Mouse (Mus musculus): ENCODE results near the gene Fgf13. TPM values are rescaled to one million over a fixed set of nuclear protein-coding genes. Genes with fewer than 3 reads are reported as not detected.

The Fgf13 gene
- polyA plus RNA-seq, 1 experiment from 2014 or later = 26.2 TPM

GRCm38 (mm10) chrX:59166763-59167162, 401.1 kb downstream of the Fgf13 start:
- H3K9ac ChIP-seq (ENCODE audit: low read depth, low read length) = no peak overlapping the region
- no peak for ATAC-seq
- no peaks in the 10 kb centered on the region for H3K36me3 ChIP-seq (ENCODE audit: control insufficient read depth, insufficient read depth, low read length)
- 78% methylated on average over 2 of the region's 2 CpGs for WGBS
- H3K27ac ChIP-seq (ENCODE audit: low read length) = no peak overlapping the region
- H3K4me1 ChIP-seq (ENCODE audit: control insufficient read depth, insufficient read depth, low read length) = no peaks in the 10 kb centered on the region
- no peak overlapping the region for H3K4me2 ChIP-seq (ENCODE audit: low read depth, low read length)
- no peak overlapping the region for H3K4me3 ChIP-seq (ENCODE audit: low read length)
- H3K9me3 ChIP-seq (ENCODE audit: control insufficient read depth, low read length) = no peaks in the 10 kb centered on the region
- H3K27me3 ChIP-seq (replicated peaks; ENCODE audit: control insufficient read depth, insufficient read depth, low read length) = no peaks in the 10 kb centered on the region

- no peak for ATAC-seq
- Histone ChIP-seq H3K4me1 (ENCODE audit: control insufficient read depth, insufficient read depth, low read length) (no peaks in the 10 kb centered on the region), H3K4me3 (ENCODE audit: low read length) (no peak overlapping the region), H3K27ac (ENCODE audit: low read length) (no peak overlapping the region), H3K9ac (ENCODE audit: low read depth, low read length) (no peak overlapping the region), H3K36me3 (ENCODE audit: control insufficient read depth, insufficient read depth, low read length) (no peaks in the 10 kb centered on the region), H3K27me3 (replicated peaks; ENCODE audit: control insufficient read depth, insufficient read depth, low read length) (no peaks in the 10 kb centered on the region), H3K9me3 (ENCODE audit: control insufficient read depth, low read length) (no peaks in the 10 kb centered on the region), H3K4me2 (ENCODE audit: low read depth, low read length) (no peak overlapping the region)
- 52% methylated on average over 2 of the region's 2 CpGs for WGBS
Measured at GRCm38 (mm10) chrX:59141947-59142346, 425.9 kb downstream of the Fgf13 start.

- H3K9ac ChIP-seq (ENCODE audit: low read depth, low read length) = no peak overlapping the region
- no peaks in the 10 kb centered on the region for H3K9me3 ChIP-seq (ENCODE audit: control insufficient read depth, low read length)
- 9% methylated on average over 8 of the region's 8 CpGs for WGBS
- H3K36me3 ChIP-seq (ENCODE audit: control insufficient read depth, insufficient read depth, low read length) = no peaks in the 10 kb centered on the region
- H3K27ac ChIP-seq (ENCODE audit: low read length) = no peak overlapping the region
- H3K4me3 ChIP-seq (ENCODE audit: low read length) = peak overlapping the region; percentile 56
- H3K4me1 ChIP-seq (ENCODE audit: control insufficient read depth, insufficient read depth, low read length) = no peaks in the 10 kb centered on the region
- peak overlapping the region; percentile 70 for H3K4me2 ChIP-seq (ENCODE audit: low read depth, low read length)
- peak; percentile 88 for ATAC-seq
- H3K27me3 ChIP-seq (replicated peaks; ENCODE audit: control insufficient read depth, insufficient read depth, low read length) = peaks cover 6% of the 10 kb centered on the region; the same call in 1 of the 2 replicates
Measured at GRCm38 (mm10) chrX:59134928-59135361, 432.9 kb downstream of the Fgf13 start.

DNA sequence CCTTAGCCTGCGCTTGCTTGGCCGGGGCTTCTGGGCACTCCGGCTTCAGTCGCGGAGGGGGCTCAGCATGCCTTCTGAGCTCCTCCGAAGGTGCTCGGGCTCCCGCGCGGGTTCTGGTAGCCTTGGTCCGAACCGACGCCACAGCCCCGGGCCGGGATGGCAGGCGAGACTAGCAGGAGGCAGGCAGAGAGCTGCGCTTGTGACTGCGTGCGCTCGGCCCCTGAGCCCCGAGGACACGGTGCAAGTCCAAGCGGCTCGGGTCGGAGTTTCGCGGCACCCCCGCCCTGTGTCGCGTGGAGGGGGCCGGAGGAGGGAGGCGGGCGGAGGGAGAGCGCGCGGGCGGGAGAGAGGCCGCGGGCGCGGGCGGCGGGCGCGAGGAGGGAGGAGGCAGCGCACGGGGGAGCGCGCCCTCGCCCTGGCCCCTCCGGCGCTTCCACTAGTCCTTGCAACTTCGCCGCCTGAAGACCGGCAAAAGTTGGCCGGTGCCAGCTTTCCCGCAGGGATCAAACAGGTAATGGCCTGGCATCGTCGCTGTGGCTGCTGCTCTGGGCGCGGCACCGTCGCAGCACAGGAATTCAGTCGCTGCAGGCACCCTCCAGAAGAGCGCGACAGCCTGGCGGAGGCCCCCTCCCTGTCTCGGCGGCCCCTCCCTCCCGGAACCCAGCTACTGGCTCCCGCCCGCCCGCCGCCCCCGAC, 433.6 kb downstream of the Fgf13 start:
- H3K4me2 ChIP-seq (ENCODE audit: low read depth, low read length) = peak overlapping the region; percentile 70
- no peaks in the 10 kb centered on the region for H3K36me3 ChIP-seq (ENCODE audit: control insufficient read depth, insufficient read depth, low read length)
- H3K27me3 ChIP-seq (replicated peaks; ENCODE audit: control insufficient read depth, insufficient read depth, low read length) = peaks cover 6% of the 10 kb centered on the region; the same call in 1 of the 2 replicates
- no peaks in the 10 kb centered on the region for H3K4me1 ChIP-seq (ENCODE audit: control insufficient read depth, insufficient read depth, low read length)
- peak overlapping the region; percentile 56 for H3K4me3 ChIP-seq (ENCODE audit: low read length)
- no peak overlapping the region for H3K27ac ChIP-seq (ENCODE audit: low read length)
- ATAC-seq = peak; percentile 85
- 19% methylated on average over 65 of the region's 75 CpGs for WGBS
- no peaks in the 10 kb centered on the region for H3K9me3 ChIP-seq (ENCODE audit: control insufficient read depth, low read length)
- H3K9ac ChIP-seq (ENCODE audit: low read depth, low read length) = peak overlapping the region; percentile 55

DNA sequence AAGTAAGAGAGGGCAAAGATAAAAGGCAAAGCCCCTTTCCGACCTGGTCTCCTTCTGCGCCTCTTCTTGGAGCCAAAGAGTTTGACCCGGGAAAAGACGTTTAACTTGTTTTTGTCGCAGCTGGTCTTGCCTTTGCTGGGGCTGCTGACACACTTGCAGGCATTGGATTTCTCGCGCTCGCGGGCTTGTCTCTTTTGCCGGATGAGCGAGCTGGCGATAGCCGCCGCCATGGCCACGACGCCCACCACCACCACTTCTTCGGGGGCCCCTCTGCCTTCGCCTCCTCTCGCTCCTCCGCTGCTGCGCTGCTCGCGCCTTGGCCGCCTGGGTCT, 434.1 kb downstream of the Fgf13 start:
- peak; percentile 22; the same call in 1 of the 2 replicates for ATAC-seq
- Histone ChIP-seq H3K36me3 (ENCODE audit: control insufficient read depth, insufficient read depth, low read length) (no peaks in the 10 kb centered on the region), H3K4me1 (ENCODE audit: control insufficient read depth, insufficient read depth, low read length) (no peaks in the 10 kb centered on the region), H3K27ac (ENCODE audit: low read length) (no peak overlapping the region), H3K9ac (ENCODE audit: low read depth, low read length) (peak overlapping the region; percentile 55), H3K4me2 (ENCODE audit: low read depth, low read length) (peak overlapping the region; percentile 70), H3K4me3 (ENCODE audit: low read length) (peak overlapping the region; percentile 56), H3K9me3 (ENCODE audit: control insufficient read depth, low read length) (no peaks in the 10 kb centered on the region), H3K27me3 (replicated peaks; ENCODE audit: control insufficient read depth, insufficient read depth, low read length) (peaks cover 6% of the 10 kb centered on the region; the same call in 1 of the 2 replicates)
- 12% methylated on average over 24 of the region's 24 CpGs for WGBS

GRCm38 (mm10) chrX:59133416-59133815, 434.5 kb downstream of the Fgf13 start:
- WGBS = 20% methylated on average over 9 of the region's 10 CpGs
- H3K4me2 ChIP-seq (ENCODE audit: low read depth, low read length) = peak overlapping the region; percentile 70
- H3K9ac ChIP-seq (ENCODE audit: low read depth, low read length) = peak overlapping the region; percentile 55; the same call in 1 of the 2 replicates
- H3K36me3 ChIP-seq (ENCODE audit: control insufficient read depth, insufficient read depth, low read length) = no peaks in the 10 kb centered on the region
- ATAC-seq = no peak
- H3K27ac ChIP-seq (ENCODE audit: low read length) = no peak overlapping the region
- H3K27me3 ChIP-seq (replicated peaks; ENCODE audit: control insufficient read depth, insufficient read depth, low read length) = peaks cover 6% of the 10 kb centered on the region; the same call in 1 of the 2 replicates
- H3K4me1 ChIP-seq (ENCODE audit: control insufficient read depth, insufficient read depth, low read length) = no peaks in the 10 kb centered on the region
- H3K4me3 ChIP-seq (ENCODE audit: low read length) = peak overlapping the region; percentile 56
- H3K9me3 ChIP-seq (ENCODE audit: control insufficient read depth, low read length) = no peaks in the 10 kb centered on the region

- no peaks in the 10 kb centered on the region for H3K4me1 ChIP-seq (ENCODE audit: control insufficient read depth, insufficient read depth, low read length)
- no peaks in the 10 kb centered on the region for H3K9me3 ChIP-seq (ENCODE audit: control insufficient read depth, low read length)
- no peaks in the 10 kb centered on the region for H3K36me3 ChIP-seq (ENCODE audit: control insufficient read depth, insufficient read depth, low read length)
- no peak overlapping the region for H3K27ac ChIP-seq (ENCODE audit: low read length)
- no peak overlapping the region for H3K9ac ChIP-seq (ENCODE audit: low read depth, low read length)
- no peak for ATAC-seq
- H3K4me3 ChIP-seq (ENCODE audit: low read length) = no peak overlapping the region
- H3K27me3 ChIP-seq (replicated peaks; ENCODE audit: control insufficient read depth, insufficient read depth, low read length) = no peaks in the 10 kb centered on the region
- no peak overlapping the region for H3K4me2 ChIP-seq (ENCODE audit: low read depth, low read length)
- WGBS = 68% methylated on average over 4 of the region's 4 CpGs
Measured at GRCm38 (mm10) chrX:59126637-59127036, 441.2 kb downstream of the Fgf13 start.

DNA sequence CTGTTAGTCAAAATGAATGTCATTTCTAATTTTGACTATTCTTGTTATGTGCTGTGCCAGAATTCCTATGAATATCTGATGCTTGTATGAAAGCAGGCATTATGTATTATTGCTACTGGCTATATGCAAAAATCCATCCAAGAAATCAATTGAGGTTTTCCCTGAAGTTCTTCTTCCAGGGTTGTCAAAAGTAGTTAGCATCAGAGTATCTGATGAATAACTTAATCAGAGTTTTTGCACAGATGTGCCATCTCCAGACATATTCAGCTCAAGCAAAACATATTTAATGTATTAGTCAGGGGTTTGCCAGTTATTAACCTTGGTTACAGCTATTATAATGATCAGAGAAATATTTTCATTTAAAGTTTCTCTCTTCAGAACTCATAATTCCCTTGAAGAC, 454.7 kb downstream of the Fgf13 start:
- H3K4me2 ChIP-seq (ENCODE audit: low read depth, low read length) = no peak overlapping the region
- no peak overlapping the region for H3K9ac ChIP-seq (ENCODE audit: low read depth, low read length)
- H3K9me3 ChIP-seq (ENCODE audit: control insufficient read depth, low read length) = no peaks in the 10 kb centered on the region
- H3K27ac ChIP-seq (ENCODE audit: low read length) = no peak overlapping the region
- H3K4me1 ChIP-seq (ENCODE audit: control insufficient read depth, insufficient read depth, low read length) = no peaks in the 10 kb centered on the region
- no peak overlapping the region for H3K4me3 ChIP-seq (ENCODE audit: low read length)
- no peaks in the 10 kb centered on the region for H3K27me3 ChIP-seq (replicated peaks; ENCODE audit: control insufficient read depth, insufficient read depth, low read length)
- no peak for ATAC-seq
- no peaks in the 10 kb centered on the region for H3K36me3 ChIP-seq (ENCODE audit: control insufficient read depth, insufficient read depth, low read length)

DNA sequence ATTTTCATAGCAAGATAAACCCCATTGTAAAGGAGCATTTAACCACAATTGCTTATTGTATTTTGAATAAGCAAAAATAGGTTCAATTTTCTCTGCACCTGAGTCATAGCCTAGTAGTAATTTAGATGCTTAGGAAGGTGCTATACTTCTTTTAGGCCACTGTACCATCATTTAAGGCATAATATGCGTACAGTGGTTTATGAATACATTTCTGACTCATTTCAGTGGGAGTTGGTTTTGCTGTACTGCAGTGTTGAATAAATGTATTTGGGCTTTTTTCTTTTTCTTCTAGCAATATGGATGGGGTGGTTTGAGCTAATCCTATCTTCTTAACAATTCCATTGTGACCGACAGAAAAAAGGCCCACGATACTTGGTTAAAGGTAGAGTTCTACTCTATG, 481.9 kb downstream of the Fgf13 start:
- WGBS = 95% methylated on average over 3 of the region's 3 CpGs
- Histone ChIP-seq H3K36me3 (ENCODE audit: control insufficient read depth, insufficient read depth, low read length) (no peaks in the 10 kb centered on the region), H3K9me3 (ENCODE audit: control insufficient read depth, low read length) (no peaks in the 10 kb centered on the region), H3K4me1 (ENCODE audit: control insufficient read depth, insufficient read depth, low read length) (no peaks in the 10 kb centered on the region), H3K9ac (ENCODE audit: low read depth, low read length) (no peak overlapping the region), H3K27me3 (replicated peaks; ENCODE audit: control insufficient read depth, insufficient read depth, low read length) (no peaks in the 10 kb centered on the region), H3K27ac (ENCODE audit: low read length) (no peak overlapping the region), H3K4me3 (ENCODE audit: low read length) (no peak overlapping the region), H3K4me2 (ENCODE audit: low read depth, low read length) (no peak overlapping the region)
- no peak for ATAC-seq

DNA sequence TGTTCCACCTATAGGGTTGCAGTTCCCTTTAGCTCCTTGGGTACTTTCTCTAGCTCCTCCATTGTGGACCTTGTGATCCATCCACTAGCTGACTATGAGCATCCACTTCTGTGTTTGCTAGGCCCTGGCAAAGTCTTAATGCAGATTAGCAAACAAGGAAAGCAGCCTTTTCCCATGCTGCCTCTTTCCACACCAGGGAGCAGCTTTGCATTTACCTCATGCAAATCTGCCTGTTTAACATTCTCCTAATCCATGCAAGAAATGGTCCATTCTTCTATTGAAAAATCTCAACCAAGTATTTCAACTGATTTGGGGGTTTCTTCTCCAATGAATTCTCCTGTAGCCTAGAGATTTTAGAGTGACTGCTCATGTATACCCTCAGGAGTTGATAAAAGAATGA, 487.4 kb downstream of the Fgf13 start:
- H3K27ac ChIP-seq (ENCODE audit: low read length) = no peak overlapping the region
- no peaks in the 10 kb centered on the region for H3K36me3 ChIP-seq (ENCODE audit: control insufficient read depth, insufficient read depth, low read length)
- H3K4me2 ChIP-seq (ENCODE audit: low read depth, low read length) = no peak overlapping the region
- no peaks in the 10 kb centered on the region for H3K4me1 ChIP-seq (ENCODE audit: control insufficient read depth, insufficient read depth, low read length)
- H3K4me3 ChIP-seq (ENCODE audit: low read length) = no peak overlapping the region
- H3K9me3 ChIP-seq (ENCODE audit: control insufficient read depth, low read length) = no peaks in the 10 kb centered on the region
- no peak overlapping the region for H3K9ac ChIP-seq (ENCODE audit: low read depth, low read length)
- no peaks in the 10 kb centered on the region for H3K27me3 ChIP-seq (replicated peaks; ENCODE audit: control insufficient read depth, insufficient read depth, low read length)
- ATAC-seq = no peak
